Mouse (Mus musculus) neutrophil, adult 5-6 weeks (primary cell): ENCODE measurements at regions not wholly inside any gene's neighbourhood (a gene's known extent, or its start where the extent isn't known, plus 50 kb on each side); places are given as distances from the start of the nearest gene placed in this dataset.

ENCODE experiments used
- ATAC-seq: fragments of 151-379, 151-347 bp; 2 replicates; pipeline ENCODE4 v1.8.0; 2017; ENCODE audit warnings: mild to moderate bottlenecking, moderate TSS enrichment; ENCODE audit not compliant: insufficient number of reproducible peaks, poor library complexity, low FRiP score, severe bottlenecking; ENCODE audit errors: extremely low read depth

- ATAC-seq, result no peak
Observed at GRCm38 (mm10) chr17:9797069-9797468, 127.6 kb upstream of the Pabpc6 start.

DNA sequence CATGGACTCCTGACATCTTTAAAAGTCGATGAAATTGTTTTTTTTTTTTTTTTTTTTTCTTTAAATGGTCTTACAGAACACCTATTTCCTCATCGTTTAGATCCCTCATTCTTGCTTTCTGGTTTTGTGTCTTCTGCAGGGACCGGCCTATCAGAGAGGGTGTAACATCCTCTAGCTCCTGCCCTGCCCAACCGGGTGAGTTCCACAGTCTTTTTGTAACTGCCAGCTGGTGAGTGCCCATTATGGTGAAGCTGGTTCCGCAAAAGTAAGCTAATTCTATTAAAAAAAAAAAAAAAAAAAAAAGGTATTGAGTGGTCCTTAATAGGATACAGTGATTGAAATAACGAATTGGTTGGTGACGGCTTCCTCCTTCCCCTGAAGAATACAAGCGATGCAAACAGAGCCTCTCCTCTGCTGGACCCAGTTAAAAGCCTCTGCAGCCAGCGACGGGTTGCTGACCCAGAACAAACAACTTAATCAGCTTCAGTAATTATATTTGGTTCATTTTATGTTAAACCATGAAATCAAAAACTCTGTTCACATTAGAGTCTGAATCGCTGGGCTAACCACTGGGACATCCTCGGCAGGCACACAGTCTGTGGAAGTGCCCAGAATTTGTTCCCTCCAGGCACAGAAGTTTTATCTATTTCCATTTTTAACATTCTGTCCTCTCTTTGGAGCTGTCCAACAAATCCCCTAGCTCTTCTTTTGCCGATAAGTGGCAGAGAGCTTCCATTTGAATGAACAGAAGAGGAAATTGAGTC, 126.9 kb upstream of the Pabpc6 start:
- ATAC-seq, result no peak

GRCm38 (mm10) chr17:9778866-9779265, 109.3 kb upstream of the Pabpc6 start:
- ATAC-seq, result no peak

- ATAC-seq, result no peak
Observed at GRCm38 (mm10) chr17:9777165-9777564, 107.6 kb upstream of the Pabpc6 start.

- no peak for ATAC-seq
Observed at GRCm38 (mm10) chr17:9776286-9777016, 106.9 kb upstream of the Pabpc6 start.

DNA sequence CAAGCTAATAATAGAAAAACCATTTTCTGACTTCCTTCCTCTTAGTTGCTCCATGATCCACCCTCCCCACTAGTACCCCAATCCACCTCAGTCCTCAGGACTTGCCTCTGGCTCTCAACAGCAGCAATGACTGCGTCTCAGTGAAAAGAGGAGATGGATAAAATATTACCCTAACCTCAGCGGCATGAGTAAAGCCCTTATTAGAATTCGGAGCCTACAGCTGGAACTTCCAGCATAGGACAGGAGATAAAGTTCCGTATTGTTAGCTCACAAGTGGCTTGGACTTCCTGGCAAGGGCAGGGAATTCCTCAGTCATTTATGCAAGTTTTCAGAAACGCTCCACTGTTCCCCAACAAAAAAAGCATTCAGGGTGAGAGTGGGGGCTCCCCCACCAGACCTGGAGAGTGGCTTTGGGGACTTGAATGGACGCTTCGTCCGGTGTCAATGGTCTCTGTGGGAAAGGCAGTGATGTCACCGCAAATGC, 106.2 kb upstream of the Pabpc6 start:
- no peak for ATAC-seq

DNA sequence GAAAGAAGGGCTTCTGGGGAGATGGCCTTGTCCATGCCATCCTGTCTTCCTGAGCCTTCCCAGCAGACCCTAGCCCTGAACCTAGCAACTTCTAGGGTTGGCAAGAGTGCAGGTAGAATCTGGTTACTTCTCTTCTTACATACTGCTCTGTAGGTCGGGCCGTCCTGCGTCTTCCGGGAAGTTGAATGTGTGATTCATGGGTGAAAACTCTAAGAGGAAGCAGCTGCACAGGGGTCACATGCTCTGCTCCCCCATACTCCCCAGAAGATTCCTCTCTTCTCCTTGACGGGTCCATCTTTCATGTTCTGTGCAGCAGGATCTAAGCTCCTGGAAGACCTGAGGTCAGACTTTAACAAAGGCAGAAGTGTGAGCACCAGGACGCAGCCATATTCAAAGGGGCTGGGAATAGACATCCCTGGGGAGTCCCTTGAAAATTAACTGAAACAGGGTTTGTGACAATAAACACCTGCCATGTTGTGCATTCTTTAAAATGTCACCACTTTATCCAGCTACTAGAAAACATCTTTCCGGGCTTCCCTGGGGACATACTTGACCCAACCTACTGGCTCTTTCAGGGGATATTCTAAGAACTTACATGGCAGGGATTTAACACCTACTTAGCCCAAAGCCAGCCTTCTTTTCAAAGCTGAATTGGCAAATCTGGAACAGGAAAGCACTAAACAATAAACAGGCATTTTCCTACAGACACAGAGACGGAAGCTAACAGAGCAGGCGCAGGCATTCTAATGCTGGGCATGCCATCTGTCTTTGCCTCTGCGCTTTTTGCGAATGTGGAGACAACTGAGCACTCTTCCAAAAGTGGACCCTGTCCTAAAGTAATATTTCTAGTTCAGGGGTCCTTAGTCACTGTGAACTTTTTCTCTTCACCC, 105.5 kb upstream of the Pabpc6 start:
- ATAC-seq, result 0 out of 2 replicates have a peak, but pooled peaks have one; percentile 50

GRCm38 (mm10) chr17:9773744-9774143, 104.2 kb upstream of the Pabpc6 start:
- peak; percentile 52; the same call in 1 of the 2 replicates for ATAC-seq

DNA sequence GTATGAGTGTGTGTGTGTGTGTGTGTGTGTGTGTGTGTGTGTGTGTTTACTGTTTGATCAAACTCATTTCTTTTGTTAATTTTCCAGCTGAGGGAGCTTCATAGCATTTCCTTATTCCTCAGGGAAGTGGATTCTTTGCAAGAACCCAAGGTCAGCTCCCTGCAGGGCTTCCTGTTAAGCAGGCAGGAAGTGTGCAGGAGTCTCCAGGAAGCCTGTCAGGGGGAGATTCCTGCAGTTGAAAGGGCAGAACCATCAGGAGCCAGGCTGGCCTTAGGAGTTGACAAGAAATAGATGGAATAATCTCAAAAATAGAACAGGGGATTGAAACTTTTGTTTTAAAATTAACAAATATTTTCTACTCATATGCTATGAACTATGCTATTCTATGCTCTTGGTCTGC, 98.8 kb upstream of the Pabpc6 start:
- ATAC-seq, result no peak

GRCm38 (mm10) chr17:9765680-9766250, 96.2 kb upstream of the Pabpc6 start:
- no peak for ATAC-seq

GRCm38 (mm10) chr17:9764701-9765359, 95.3 kb upstream of the Pabpc6 start:
- 0 out of 2 replicates have a peak, but pooled peaks have one; percentile 53 for ATAC-seq

DNA sequence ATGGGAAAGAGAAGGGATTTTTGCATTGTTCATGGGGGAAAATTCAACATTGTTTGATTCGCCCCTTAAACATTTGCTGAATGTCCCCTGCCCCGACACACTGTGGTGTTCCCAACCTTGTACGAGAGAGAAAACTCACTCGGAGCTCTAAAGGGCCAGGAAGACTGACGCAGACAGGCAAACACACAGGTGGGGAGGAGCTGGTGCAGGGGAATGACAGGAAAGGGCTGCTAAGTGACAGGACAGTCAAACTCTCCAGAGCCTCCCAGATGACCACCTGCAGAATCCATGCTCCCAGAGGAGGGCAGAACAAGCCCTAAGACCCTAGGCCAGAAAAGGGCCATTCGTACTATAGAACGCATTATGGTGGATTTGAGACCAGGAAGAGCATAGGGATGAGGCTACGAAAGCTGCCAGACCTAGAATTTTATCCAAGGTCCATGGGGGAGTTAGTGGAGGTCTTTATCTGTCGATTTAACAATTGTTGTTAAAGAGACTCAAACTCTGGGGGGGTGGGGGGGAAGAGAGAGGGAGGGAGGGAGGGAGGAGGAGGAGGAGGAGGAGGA, 94.6 kb upstream of the Pabpc6 start:
- no peak for ATAC-seq

- ATAC-seq, result no peak
Observed at GRCm38 (mm10) chr17:9763110-9763509, 93.6 kb upstream of the Pabpc6 start.

DNA sequence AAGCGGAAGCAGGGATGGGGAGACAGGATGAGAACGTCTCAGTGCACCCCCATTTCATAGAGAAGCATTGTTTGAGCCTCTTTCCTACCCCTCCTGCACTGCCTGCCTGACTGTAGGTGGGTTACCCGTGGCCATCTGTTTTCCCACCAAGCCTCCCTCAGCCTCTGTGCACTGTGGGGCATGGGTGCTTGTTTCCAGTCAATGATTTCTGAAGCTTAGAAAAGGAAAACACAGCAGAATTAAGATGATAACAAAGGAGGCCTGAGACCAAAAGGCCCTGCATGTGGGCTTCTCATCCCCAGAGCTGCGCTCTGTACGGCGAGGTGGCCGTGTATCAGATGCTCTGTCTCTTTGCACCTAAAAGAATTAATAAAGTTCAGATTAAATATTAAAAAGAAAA, 92.9 kb upstream of the Pabpc6 start:
- no peak for ATAC-seq

DNA sequence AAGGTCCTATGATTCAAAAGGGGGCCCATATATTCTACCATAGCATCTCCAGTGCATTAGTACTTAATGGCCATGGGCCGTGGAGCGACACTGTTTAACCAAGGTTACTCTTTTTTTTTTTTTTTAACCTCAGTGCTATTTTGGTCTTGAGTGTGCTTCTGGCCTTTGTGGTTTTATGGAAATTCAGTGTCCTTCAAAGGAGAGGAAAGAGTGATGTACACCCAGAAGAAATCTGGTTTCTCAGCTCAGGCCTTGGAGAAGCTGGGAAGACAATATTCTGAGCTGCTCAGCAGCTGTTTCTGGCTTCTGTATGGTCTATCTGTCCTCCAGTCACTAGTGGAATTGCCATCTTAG, 91.2 kb upstream of the Pabpc6 start:
- ATAC-seq, result no peak

DNA sequence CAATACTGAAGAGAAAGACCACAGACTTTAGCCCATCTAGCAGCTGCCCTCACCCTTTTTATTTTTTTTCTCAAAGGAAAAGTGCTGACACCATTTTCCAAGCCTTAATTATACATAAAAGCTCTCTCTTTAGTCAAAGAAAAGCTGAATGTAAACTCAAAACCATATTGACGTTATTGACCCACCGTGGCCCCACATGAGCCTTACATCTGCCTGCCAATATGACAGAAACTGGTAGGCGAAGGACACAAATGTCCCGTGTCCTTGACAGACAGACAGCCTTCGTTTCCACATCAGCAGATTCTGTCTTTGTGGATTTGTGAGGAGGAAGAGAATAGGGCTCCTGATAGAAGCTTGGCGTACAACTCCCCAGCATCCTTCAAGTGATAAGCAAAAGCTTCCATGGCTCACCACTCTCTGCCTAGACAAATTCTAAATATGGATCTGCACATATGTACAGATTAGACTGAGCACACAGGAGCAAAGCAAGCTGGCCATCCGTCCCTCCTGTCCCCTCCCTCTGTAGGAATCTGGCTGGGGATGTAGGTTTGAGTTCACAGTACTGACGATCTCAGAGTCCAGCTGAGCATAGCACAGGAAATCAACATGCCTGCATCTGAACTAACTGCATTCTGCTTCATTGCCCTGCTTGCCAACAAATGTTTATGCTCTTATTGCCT, 90.6 kb upstream of the Pabpc6 start:
- no peak for ATAC-seq

GRCm38 (mm10) chr17:9759421-9759852, 89.9 kb upstream of the Pabpc6 start:
- no peak for ATAC-seq
